Mouse (Mus musculus) heart, adult 2 months (tissue): ENCODE data around the gene 7530416G11Rik. TPM values are rescaled to one million over a fixed set of nuclear protein-coding genes. Genes with fewer than 3 reads are reported as not detected.

Experiments
- DNase-seq, 2 experiments: peaks; one replicate each; pipeline ENCODE4 v3.0.0; 2021
- H3K27ac ChIP-seq: fragments of 200-600 bp; 2 replicates; pipeline ENCODE4 v1.8.1; 2022
- H3K27me3 ChIP-seq: fragments of 200-500 bp; 2 replicates; pipeline ENCODE4 v1.6.1; 2012; ENCODE audit warnings: mild to moderate bottlenecking, low read length, inconsistent platforms, mixed read lengths; ENCODE audit not compliant: control insufficient read depth, insufficient read depth
- H3K36me3 ChIP-seq: fragments of 200-500 bp; 2 replicates; pipeline ENCODE4 v1.6.1; 2012; ENCODE audit warnings: low read length, inconsistent platforms; ENCODE audit not compliant: control insufficient read depth, insufficient read depth
- H3K4me1 ChIP-seq: fragments of 200-500 bp; 2 replicates; pipeline ENCODE4 v1.6.1; 2011; ENCODE audit warnings: low read length; ENCODE audit not compliant: control insufficient read depth, insufficient read depth
- H3K4me3 ChIP-seq: fragments of 200-600 bp; 2 replicates; pipeline ENCODE4 v1.8.1; 2022
- H3K79me2 ChIP-seq: fragments of 200-500 bp; replicated peaks from 2 replicates; pipeline ENCODE4 v1.6.1; 2012; ENCODE audit warnings: mild to moderate bottlenecking, inconsistent platforms, low read length, moderate library complexity, mixed read lengths; ENCODE audit not compliant: control insufficient read depth, insufficient read depth
- H3K9ac ChIP-seq: fragments of 200-500 bp; 2 replicates; pipeline ENCODE4 v1.6.1; 2012; ENCODE audit warnings: low read depth, mild to moderate bottlenecking, control low read depth, inconsistent platforms, low read length, mixed read lengths
- CTCF ChIP-seq: fragments of 200-600 bp; IDR thresholded peaks from 2 replicates; pipeline ENCODE4 v1.8.1; 2022; ENCODE audit warnings: antibody characterized with exemption, mild to moderate bottlenecking, moderate library complexity
- EP300 ChIP-seq: fragments of 200-500 bp; IDR thresholded peaks from 2 replicates; pipeline ENCODE4 v1.6.1; 2011; ENCODE audit warnings: low read depth, low read length, control low read depth; ENCODE audit not compliant: insufficient read depth
- POLR2A ChIP-seq: fragments of 200-500 bp; IDR thresholded peaks from 2 replicates; pipeline ENCODE4 v1.6.1; 2011; ENCODE audit warnings: mild to moderate bottlenecking, low read depth, low read length, control low read depth; ENCODE audit not compliant: insufficient read depth
- WGBS: fragments of 180-500 bp; shearing (Covaris S2); methylation state at CpG from one replicate; pipeline ENCODE4 v1.1.7; 2018; 5-methylcytosine and 5-hydroxymethylcytosine counted together
- intact Hi-C: fragments of 180-260 bp; cut with DNase I; formaldehyde crosslinking; loops from one replicate; pipeline ENCODE4 v1.15.1; 2025
- polyA plus RNA-seq: library from polyadenylated mRNA; depleted of rRNA; stranded (reverse); fragments of >200 nt; gene quantifications from 2 replicates; pipeline ENCODE4 v1.2.3, GENCODE M21; 2012
- total RNA-seq, 2 experiments: library from RNA; stranded (reverse); gene quantifications; 2 replicates each; pipeline ENCODE4 v1.2.3; 2021

The 7530416G11Rik gene
- total and polyA plus RNA-seq, 3 experiments: not detected

GRCm38 (mm10) chr15:85534215-85534614, 31.2 kb upstream of the 7530416G11Rik start:
- 37% methylated on average over 8 of the region's 8 CpGs for WGBS
- no peaks in the 10 kb centered on the region for H3K36me3 ChIP-seq
- DNase-seq: no peak
- intact Hi-C loops: no loop called here
- H3K4me3 ChIP-seq: no peak overlapping the region
- H3K4me1 ChIP-seq: no peaks in the 10 kb centered on the region
- H3K27ac ChIP-seq: no peak overlapping the region
- H3K79me2 ChIP-seq: no peaks in the 10 kb centered on the region
- H3K9ac ChIP-seq: no peak overlapping the region
- TF ChIP-seq EP300 (no peak), CTCF (no peak), POLR2A (no peak)
- H3K27me3 ChIP-seq: no peaks in the 10 kb centered on the region; the same call in 1 of the 2 replicates

DNA sequence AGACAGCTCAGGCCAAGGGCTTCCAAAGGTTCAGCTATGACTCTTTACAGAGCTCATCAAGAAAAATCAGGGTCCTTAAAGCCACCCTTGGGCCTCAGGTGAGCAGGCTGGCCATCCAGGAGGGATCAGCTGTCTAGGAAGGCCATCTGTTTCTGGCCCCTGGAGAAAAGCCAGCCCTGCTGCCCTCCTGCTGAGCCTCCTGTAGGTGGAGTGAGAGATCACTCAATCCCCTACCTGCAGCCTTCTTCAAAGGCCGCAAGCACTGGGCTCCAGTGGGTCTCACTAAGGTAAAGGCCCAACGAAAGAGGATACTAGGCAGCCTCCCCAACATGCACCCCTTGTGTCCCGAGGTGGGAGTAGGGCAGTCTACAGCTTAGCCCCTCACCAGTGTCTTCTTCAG, 29.0 kb upstream of the 7530416G11Rik start:
- intact Hi-C loops: no loop called here

DNA sequence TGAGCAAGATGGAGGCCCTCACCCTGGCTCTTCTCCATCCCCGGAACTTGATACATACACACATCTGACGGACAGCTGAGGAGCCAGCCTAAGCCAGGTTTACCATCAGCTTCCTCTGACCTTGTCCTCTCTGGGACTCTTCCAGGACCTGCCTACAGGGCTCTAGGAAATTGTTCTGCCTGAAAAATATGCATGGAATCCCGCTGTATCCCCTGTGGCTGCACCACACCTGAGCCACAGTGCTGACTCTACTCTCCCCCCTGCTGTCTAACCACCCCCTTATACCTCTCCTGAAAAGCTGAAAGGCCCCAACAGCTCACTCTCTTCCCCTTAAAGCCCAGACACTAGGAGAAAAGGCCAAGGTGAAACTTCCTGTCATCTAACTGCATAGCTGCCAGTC, 26.9 kb upstream of the 7530416G11Rik start:
- no peaks in the 10 kb centered on the region for H3K79me2 ChIP-seq

More for the DNA sequence above, 29.0 kb upstream of the 7530416G11Rik start:
- TF ChIP-seq POLR2A (no peak), CTCF (0 out of 2 replicates have a peak, but pooled peaks have one; percentile 1), EP300 (no peak)
- H3K9ac ChIP-seq: no peak overlapping the region
- H3K4me1 ChIP-seq: no peaks in the 10 kb centered on the region
- no peak overlapping the region for H3K27ac ChIP-seq
- H3K36me3 ChIP-seq: no peaks in the 10 kb centered on the region
- H3K27me3 ChIP-seq: no peaks in the 10 kb centered on the region
- no peak overlapping the region for H3K4me3 ChIP-seq
- 70% methylated on average over 3 of the region's 3 CpGs for WGBS
- DNase-seq: no peak
- no peaks in the 10 kb centered on the region for H3K79me2 ChIP-seq

GRCm38 (mm10) chr15:85524404-85524950, 21.4 kb upstream of the 7530416G11Rik start:
- H3K4me3 ChIP-seq: no peak overlapping the region
- DNase-seq: no peak
- H3K27me3 ChIP-seq: no peaks in the 10 kb centered on the region
- H3K4me1 ChIP-seq: no peaks in the 10 kb centered on the region
- H3K27ac ChIP-seq: no peak overlapping the region
- no peaks in the 10 kb centered on the region for H3K79me2 ChIP-seq
- H3K36me3 ChIP-seq: no peaks in the 10 kb centered on the region
- WGBS: 61% methylated on average over 12 of the region's 12 CpGs
- TF ChIP-seq POLR2A (no peak), CTCF (no peak), EP300 (no peak)
- intact Hi-C loops: no loop called here
- no peak overlapping the region for H3K9ac ChIP-seq

More for the DNA sequence above, 26.9 kb upstream of the 7530416G11Rik start:
- TF ChIP-seq CTCF: no peak
- no peak for TF ChIP-seq POLR2A
- TF ChIP-seq EP300: no peak
- no peak for DNase-seq
- intact Hi-C loops: no loop called here
- no peaks in the 10 kb centered on the region for H3K4me1 ChIP-seq
- no peaks in the 10 kb centered on the region for H3K36me3 ChIP-seq
- 62% methylated on average over 3 of the region's 3 CpGs for WGBS
- H3K9ac ChIP-seq: no peak overlapping the region
- H3K27me3 ChIP-seq: no peaks in the 10 kb centered on the region
- H3K4me3 ChIP-seq: no peak overlapping the region
- H3K27ac ChIP-seq: no peak overlapping the region

GRCm38 (mm10) chr15:85523173-85523991, 20.4 kb upstream of the 7530416G11Rik start:
- 0 out of 2 replicates have a peak overlapping the region, but pooled peaks have one; percentile 6 for H3K9ac ChIP-seq
- no peaks in the 10 kb centered on the region for H3K27me3 ChIP-seq
- intact Hi-C loops: no loop called here
- H3K79me2 ChIP-seq: no peaks in the 10 kb centered on the region
- 7% methylated on average over 14 of the region's 14 CpGs for WGBS
- no peaks in the 10 kb centered on the region for H3K4me1 ChIP-seq
- no peak overlapping the region for H3K27ac ChIP-seq
- DNase-seq: peak; percentile 75 to 81
- H3K36me3 ChIP-seq: no peaks in the 10 kb centered on the region
- TF ChIP-seq EP300: no peak
- peak; percentile 32 for TF ChIP-seq CTCF
- H3K4me3 ChIP-seq: no peak overlapping the region

- Histone ChIP-seq H3K79me2 (no peaks in the 10 kb centered on the region), H3K9ac (no peak overlapping the region), H3K4me1 (no peaks in the 10 kb centered on the region), H3K4me3 (no peak overlapping the region), H3K27me3 (no peaks in the 10 kb centered on the region), H3K27ac (no peak overlapping the region), H3K36me3 (no peaks in the 10 kb centered on the region)
- intact Hi-C loops: no loop called here
- no peak for DNase-seq
- 69% methylated on average over 4 of the region's 4 CpGs for WGBS
- TF ChIP-seq POLR2A (no peak), CTCF (no peak), EP300 (no peak)
Measured at GRCm38 (mm10) chr15:85519438-85519837, 16.4 kb upstream of the 7530416G11Rik start.
